Mouse (Mus musculus): ENCODE measurements around the gene Aox3. TPM values are rescaled to one million over a fixed set of nuclear protein-coding genes. Genes with fewer than 3 reads are reported as not detected.

Aox3 gene
- polyA plus RNA-seq, 2 experiments = 0.12 to 0.53 TPM

DNA sequence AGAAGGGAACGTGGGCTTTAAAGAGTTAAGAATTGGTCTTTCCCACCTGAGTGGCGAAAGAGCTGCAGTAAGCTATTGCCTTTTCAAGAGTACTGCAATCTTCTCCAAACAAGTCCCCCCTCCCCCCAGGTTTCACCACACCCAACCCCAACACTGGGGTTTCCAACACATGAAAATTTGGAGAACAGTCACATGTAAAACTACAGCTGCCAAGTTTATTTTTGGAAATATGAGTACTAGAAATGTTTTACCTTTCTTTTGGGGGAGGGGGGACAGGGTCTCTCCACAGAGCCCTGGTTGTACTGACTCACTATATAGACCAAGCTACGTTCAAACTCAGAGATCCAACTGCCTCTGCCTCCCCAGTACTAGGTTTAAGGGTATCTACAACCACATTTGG, 82.1 kb downstream of the Aox3 start:
- no peak for DNase-seq (ENCODE audit: low spot score)
- Histone ChIP-seq H3K36me3 (ENCODE audit: control insufficient read depth, insufficient read depth, low read length) (no peaks in the 10 kb centered on the region), H3K4me3 (replicated peaks; ENCODE audit: low read length) (no peak overlapping the region), H3K27me3 (ENCODE audit: control insufficient read depth, insufficient read depth, low read length) (no peaks in the 10 kb centered on the region), H3K9ac (ENCODE audit: low read depth, low read length, severe bottlenecking) (no peak overlapping the region), H3K9me3 (ENCODE audit: control insufficient read depth, low read length) (no peaks in the 10 kb centered on the region), H3K27ac (replicated peaks; ENCODE audit: low read depth, low read length) (no peak overlapping the region), H3K4me2 (replicated peaks; ENCODE audit: low read depth, low read length, severe bottlenecking) (no peak overlapping the region), H3K4me1 (ENCODE audit: control insufficient read depth, insufficient read depth, low read length) (peaks cover 3% of the 10 kb centered on the region; the same call in 1 of the 2 replicates)
- WGBS = 67% methylated on average over 3 of the region's 3 CpGs
- ATAC-seq (ENCODE audit: low FRiP score, low read depth) = no peak
- no peak for TF ChIP-seq POLR2A (IDR thresholded peaks at IDR 0.05; ENCODE audit: borderline replicate concordance, extremely low read depth, insufficient read depth, insufficient read length)

DNA sequence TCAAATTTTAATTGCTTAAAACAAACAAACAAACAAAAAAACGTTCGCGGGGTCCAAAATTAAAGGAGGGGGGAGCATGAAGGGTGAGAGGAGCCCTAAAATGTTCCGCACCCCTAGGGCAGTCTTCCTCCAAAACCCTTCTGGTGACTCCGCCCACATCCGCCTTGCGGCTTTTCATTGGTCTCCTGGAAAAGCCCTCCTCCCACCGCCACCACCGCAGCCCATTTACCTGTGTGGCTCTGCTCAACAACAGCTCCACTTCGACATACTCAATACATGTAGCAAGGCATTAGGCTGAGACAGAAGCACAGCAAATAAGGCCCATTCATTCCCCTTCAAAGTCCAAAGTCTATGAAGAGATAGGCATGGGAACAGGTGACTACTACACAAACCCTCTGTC, 82.6 kb downstream of the Aox3 start:
- Histone ChIP-seq H3K9ac (ENCODE audit: low read depth, low read length, severe bottlenecking) (no peak overlapping the region), H3K4me2 (replicated peaks; ENCODE audit: low read depth, low read length, severe bottlenecking) (peak overlapping the region; percentile 25; the same call in 1 of the 2 replicates), H3K4me3 (replicated peaks; ENCODE audit: low read length) (no peak overlapping the region), H3K27ac (replicated peaks; ENCODE audit: low read depth, low read length) (no peak overlapping the region), H3K9me3 (ENCODE audit: control insufficient read depth, low read length) (no peaks in the 10 kb centered on the region), H3K36me3 (ENCODE audit: control insufficient read depth, insufficient read depth, low read length) (no peaks in the 10 kb centered on the region), H3K4me1 (ENCODE audit: control insufficient read depth, insufficient read depth, low read length) (peaks cover 3% of the 10 kb centered on the region; the same call in 1 of the 2 replicates), H3K27me3 (ENCODE audit: control insufficient read depth, insufficient read depth, low read length) (no peaks in the 10 kb centered on the region)
- no peak for DNase-seq (ENCODE audit: low spot score)
- TF ChIP-seq POLR2A (IDR thresholded peaks at IDR 0.05; ENCODE audit: borderline replicate concordance, extremely low read depth, insufficient read depth, insufficient read length) = no peak
- ATAC-seq (ENCODE audit: low FRiP score, low read depth) = no peak
- 26% methylated on average over 10 of the region's 10 CpGs for WGBS

DNA sequence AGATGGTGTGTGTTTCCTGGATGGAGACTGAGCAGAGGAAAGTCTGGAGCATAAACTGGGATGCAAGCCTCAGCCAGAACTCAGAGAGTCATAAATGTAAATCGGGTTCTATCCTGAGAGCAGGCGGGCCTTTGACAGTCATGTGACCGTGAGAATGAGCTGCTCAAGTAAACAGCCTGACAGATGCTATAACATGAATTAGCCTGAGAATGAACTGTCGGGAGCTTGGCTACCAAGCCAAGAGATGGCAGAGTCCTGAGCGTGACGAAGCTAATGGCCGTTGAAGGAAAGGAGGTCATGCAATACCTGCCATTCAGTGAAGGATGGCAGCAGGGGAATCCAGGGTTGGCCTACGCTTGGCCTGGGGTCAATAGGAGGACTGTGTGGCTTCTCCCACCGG, 84.1 kb downstream of the Aox3 start:
- no peak overlapping the region for H3K9ac ChIP-seq (ENCODE audit: low read depth, low read length, severe bottlenecking)
- H3K4me1 ChIP-seq (ENCODE audit: control insufficient read depth, insufficient read depth, low read length) = peaks cover 3% of the 10 kb centered on the region; the same call in 1 of the 2 replicates
- H3K9me3 ChIP-seq (ENCODE audit: control insufficient read depth, low read length) = no peaks in the 10 kb centered on the region
- DNase-seq (ENCODE audit: low spot score) (no peak), ATAC-seq (ENCODE audit: low FRiP score, low read depth) (no peak)
- WGBS = 40% methylated on average over 9 of the region's 9 CpGs
- H3K27me3 ChIP-seq (ENCODE audit: control insufficient read depth, insufficient read depth, low read length) = no peaks in the 10 kb centered on the region
- H3K36me3 ChIP-seq (ENCODE audit: control insufficient read depth, insufficient read depth, low read length) = no peaks in the 10 kb centered on the region
- no peak for TF ChIP-seq POLR2A (IDR thresholded peaks at IDR 0.05; ENCODE audit: borderline replicate concordance, extremely low read depth, insufficient read depth, insufficient read length)
- H3K4me2 ChIP-seq (replicated peaks; ENCODE audit: low read depth, low read length, severe bottlenecking) = no peak overlapping the region
- no peak overlapping the region for H3K4me3 ChIP-seq (replicated peaks; ENCODE audit: low read length)
- no peak overlapping the region for H3K27ac ChIP-seq (replicated peaks; ENCODE audit: low read depth, low read length)

DNA sequence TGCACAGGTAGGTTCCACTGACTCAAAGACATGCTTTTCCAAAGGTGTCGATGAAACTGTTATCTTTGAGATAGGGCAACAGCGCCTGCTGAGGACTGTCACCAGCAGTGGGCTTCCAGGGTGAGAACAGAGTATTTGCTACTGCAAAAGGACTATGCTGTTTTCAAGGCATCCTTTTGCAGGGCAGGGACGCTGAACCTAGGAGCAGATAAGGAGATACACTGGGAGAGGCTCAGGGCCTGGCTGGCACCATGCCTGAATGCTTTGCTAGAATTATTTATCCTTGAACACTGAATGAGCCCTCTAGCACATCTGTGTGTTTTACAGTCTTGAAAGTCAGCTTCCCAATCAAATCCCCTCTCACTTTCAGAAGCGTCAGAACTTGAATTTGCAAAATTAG, 85.5 kb downstream of the Aox3 start:
- H3K36me3 ChIP-seq (ENCODE audit: control insufficient read depth, insufficient read depth, low read length) = no peaks in the 10 kb centered on the region
- no peak overlapping the region for H3K9ac ChIP-seq (ENCODE audit: low read depth, low read length, severe bottlenecking)
- no peak overlapping the region for H3K4me3 ChIP-seq (replicated peaks; ENCODE audit: low read length)
- peaks cover 3% of the 10 kb centered on the region; the same call in 1 of the 2 replicates for H3K4me1 ChIP-seq (ENCODE audit: control insufficient read depth, insufficient read depth, low read length)
- WGBS = 69% methylated on average over 4 of the region's 4 CpGs
- ATAC-seq (ENCODE audit: low FRiP score, low read depth) (no peak), DNase-seq (ENCODE audit: low spot score) (no peak)
- TF ChIP-seq POLR2A (IDR thresholded peaks at IDR 0.05; ENCODE audit: borderline replicate concordance, extremely low read depth, insufficient read depth, insufficient read length) = no peak
- H3K27me3 ChIP-seq (ENCODE audit: control insufficient read depth, insufficient read depth, low read length) = no peaks in the 10 kb centered on the region
- no peak overlapping the region for H3K27ac ChIP-seq (replicated peaks; ENCODE audit: low read depth, low read length)
- H3K4me2 ChIP-seq (replicated peaks; ENCODE audit: low read depth, low read length, severe bottlenecking) = no peak overlapping the region
- no peaks in the 10 kb centered on the region for H3K9me3 ChIP-seq (ENCODE audit: control insufficient read depth, low read length)

DNA sequence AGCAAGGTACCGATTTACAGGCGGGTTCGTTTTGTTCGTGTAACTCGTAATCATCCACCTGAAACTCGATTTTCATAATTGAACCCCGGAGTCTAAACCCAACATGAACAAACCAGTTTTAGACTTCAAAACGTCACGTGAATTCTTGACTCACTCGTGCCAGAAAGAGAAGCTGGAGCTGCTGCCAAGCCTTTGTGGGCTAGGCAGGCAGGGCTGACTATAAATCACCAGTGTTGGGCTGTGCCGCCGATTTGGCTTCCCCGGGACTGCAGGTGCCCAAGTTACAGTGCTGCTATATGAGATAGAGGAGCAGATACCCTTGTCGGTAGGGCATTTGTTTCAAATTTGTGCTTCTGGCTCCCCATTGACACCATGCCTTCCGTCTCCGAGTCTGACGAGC, 97.3 kb downstream of the Aox3 start, which contains the start of gene Aox4:
Aox4 (plus strand) TSS at position 195 of the 400 bp plus-strand sequence.
- WGBS = 41% methylated on average over 17 of the region's 17 CpGs
- no peaks in the 10 kb centered on the region for H3K36me3 ChIP-seq (ENCODE audit: control insufficient read depth, insufficient read depth, low read length)
- H3K4me1 ChIP-seq (ENCODE audit: control insufficient read depth, insufficient read depth, low read length) = peaks cover 19% of the 10 kb centered on the region
- H3K27ac ChIP-seq (replicated peaks; ENCODE audit: low read depth, low read length) = no peak within 1 kb of the TSS; the same call in 1 of the 2 replicates
- ATAC-seq (ENCODE audit: low FRiP score, low read depth) = no peak
- TF ChIP-seq POLR2A (IDR thresholded peaks at IDR 0.05; ENCODE audit: borderline replicate concordance, extremely low read depth, insufficient read depth, insufficient read length) = no peak
- no peaks in the 10 kb centered on the region for H3K27me3 ChIP-seq (ENCODE audit: control insufficient read depth, insufficient read depth, low read length)
- no peak within 1 kb of the TSS for H3K4me3 ChIP-seq (replicated peaks; ENCODE audit: low read length)
- H3K4me2 ChIP-seq (replicated peaks; ENCODE audit: low read depth, low read length, severe bottlenecking) = peak within 1 kb of the TSS; percentile 16; the same call in 1 of the 2 replicates
- no peaks in the 10 kb centered on the region for H3K9me3 ChIP-seq (ENCODE audit: control insufficient read depth, low read length)
- H3K9ac ChIP-seq (ENCODE audit: low read depth, low read length, severe bottlenecking) = no peak within 1 kb of the TSS
- DNase-seq (ENCODE audit: low spot score) = peak; percentile 55

DNA sequence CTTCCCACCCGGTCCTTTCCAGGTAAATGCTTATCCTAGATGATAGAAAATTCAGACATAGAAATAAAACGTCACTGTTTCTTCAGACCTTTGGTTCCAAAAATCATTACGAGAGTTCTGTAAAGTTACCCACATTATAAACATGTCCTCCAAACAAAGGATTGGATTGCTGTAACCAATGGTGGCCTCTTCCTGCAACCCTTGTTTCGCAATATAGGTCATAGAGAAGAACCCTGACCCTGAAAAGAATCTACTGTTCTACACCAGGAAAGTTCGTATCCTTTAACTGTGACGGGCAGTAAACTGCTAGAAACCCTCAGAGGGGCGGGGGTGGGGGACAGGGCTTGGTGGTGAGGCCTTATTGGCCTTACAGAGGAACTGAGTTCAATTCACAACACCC, 99.9 kb downstream of the Aox3 start:
- DNase-seq (ENCODE audit: low spot score) (no peak), ATAC-seq (ENCODE audit: low FRiP score, low read depth) (no peak)
- WGBS = 74% methylated on average over 7 of the region's 7 CpGs
- Histone ChIP-seq H3K4me3 (replicated peaks; ENCODE audit: low read length) (no peak overlapping the region), H3K27me3 (ENCODE audit: control insufficient read depth, insufficient read depth, low read length) (no peaks in the 10 kb centered on the region), H3K4me1 (ENCODE audit: control insufficient read depth, insufficient read depth, low read length) (peaks cover 19% of the 10 kb centered on the region), H3K36me3 (ENCODE audit: control insufficient read depth, insufficient read depth, low read length) (no peaks in the 10 kb centered on the region), H3K9ac (ENCODE audit: low read depth, low read length, severe bottlenecking) (no peak overlapping the region), H3K9me3 (ENCODE audit: control insufficient read depth, low read length) (no peaks in the 10 kb centered on the region), H3K27ac (replicated peaks; ENCODE audit: low read depth, low read length) (no peak overlapping the region), H3K4me2 (replicated peaks; ENCODE audit: low read depth, low read length, severe bottlenecking) (no peak overlapping the region)
- TF ChIP-seq POLR2A (IDR thresholded peaks at IDR 0.05; ENCODE audit: borderline replicate concordance, extremely low read depth, insufficient read depth, insufficient read length) = no peak

All from limb, embryonic 14.5 days (tissue).